Mouse (Mus musculus): ENCODE measurements around the gene Ttc5.

- no peak for TF ChIP-seq CTCF (IDR thresholded peaks at IDR 0.05; ENCODE audit: extremely low read depth, insufficient read length, insufficient replicate concordance, low read depth, low read length)
- TF ChIP-seq POLR2A (IDR thresholded peaks at IDR 0.05; ENCODE audit: low read depth, low read length): no peak
Observed at GRCm38 (mm10) chr14:50834435-50834834, 49.1 kb upstream of the Ttc5 start.

Measured in small intestine, adult 2 months (tissue).